Mouse (Mus musculus) spleen, adult 12 weeks (tissue): Measurements from ENCODE around the gene Ten1.

ENCODE experiments used
- DNase-seq: peaks from one replicate; pipeline ENCODE4 v3.0.0; 2022; ENCODE audit warnings: low spot score

Gene Ten1

GRCm38 (mm10) chr11:116196866-116197583, 1.6 kb upstream of the Ten1 start:
- DNase-seq = no peak

DNA sequence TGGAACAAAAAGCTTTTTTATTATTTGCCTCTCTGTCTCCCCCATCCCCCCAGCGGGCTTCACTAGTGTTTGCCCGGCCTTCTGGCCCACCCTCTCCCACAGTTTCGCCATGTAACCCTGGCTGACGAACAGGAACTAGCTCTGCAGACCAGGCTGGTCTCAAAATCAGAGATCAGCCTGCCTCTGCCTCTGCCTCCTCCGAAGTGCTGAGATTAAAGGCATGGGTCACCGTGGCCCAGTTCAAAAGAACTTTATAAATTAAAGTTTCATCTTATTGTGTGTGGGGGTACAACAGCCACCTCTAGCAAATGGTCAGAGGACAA, 1.1 kb upstream of the Ten1 start:
- DNase-seq = no peak

GRCm38 (mm10) chr11:116198132-116198531, 523 bp upstream of the Ten1 start:
- no peak for DNase-seq

GRCm38 (mm10) chr11:116201151-116201550, 2.5 kb downstream of the Ten1 start:
- DNase-seq = no peak

- DNase-seq = no peak
Measured at GRCm38 (mm10) chr11:116203150-116203549, 4.5 kb downstream of the Ten1 start.

DNA sequence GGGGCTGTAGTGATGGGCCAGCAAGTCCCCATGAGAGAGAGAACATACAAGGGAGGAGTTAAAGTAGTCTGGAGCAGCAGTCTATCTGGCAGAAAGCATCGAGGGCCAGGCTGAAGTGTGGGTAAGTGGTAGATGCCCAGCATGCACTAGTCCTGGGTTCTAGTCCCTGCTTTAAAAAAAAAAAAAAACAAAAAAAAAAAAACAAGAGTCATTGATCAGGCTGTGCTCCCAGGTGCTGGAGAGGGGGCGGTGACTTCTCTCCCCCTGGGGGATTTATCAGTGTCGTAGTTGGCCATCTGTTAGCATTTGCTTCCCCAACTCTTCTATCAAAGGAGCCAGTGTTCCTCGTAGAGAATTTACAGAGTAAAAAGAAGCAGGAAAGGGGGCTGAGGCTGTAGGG, 8.0 kb downstream of the Ten1 start:
- DNase-seq = no peak

- DNase-seq = no peak
Measured at GRCm38 (mm10) chr11:116208660-116209059, 10.0 kb downstream of the Ten1 start.

DNA sequence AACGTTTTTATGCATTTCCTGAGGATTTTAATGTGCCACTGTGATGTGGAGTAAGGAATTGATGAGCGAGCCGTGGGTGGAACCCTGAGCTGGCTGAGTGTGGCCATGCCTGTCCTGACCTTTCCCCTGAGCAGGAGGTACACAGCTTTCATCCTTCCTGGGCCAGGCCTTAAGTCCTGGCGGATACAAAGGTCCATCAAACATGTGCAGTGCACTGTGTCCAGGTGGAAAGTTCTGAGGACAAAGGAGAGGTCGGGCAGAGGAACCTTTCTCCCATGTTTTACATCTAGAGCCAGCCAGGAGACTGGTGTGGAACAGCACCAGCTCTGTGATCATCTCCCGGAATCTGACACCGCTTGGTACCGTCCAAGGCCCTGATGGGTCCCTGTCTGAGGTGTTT, 10.6 kb downstream of the Ten1 start:
- DNase-seq = no peak

DNA sequence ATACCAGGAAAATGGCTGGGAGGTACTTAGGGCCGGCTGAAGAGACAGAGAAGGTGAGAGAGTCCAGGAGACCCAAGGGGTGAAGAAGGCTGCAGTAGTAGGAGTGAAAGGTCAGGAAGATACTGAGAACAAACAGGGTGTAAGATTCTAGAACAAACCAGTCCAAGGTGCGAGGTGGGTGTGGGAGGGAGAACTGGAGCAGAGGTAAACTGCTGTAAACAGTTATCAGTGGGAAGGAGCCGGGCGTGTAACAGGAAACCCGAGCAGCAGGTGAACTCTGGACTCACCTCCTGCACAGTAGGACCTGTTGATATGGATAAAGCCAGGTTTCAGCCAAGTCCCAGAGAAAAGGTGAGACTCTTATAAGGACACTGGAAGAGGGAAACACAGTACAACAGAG, 12.0 kb downstream of the Ten1 start:
- DNase-seq = no peak

GRCm38 (mm10) chr11:116212847-116213246, 14.2 kb downstream of the Ten1 start:
- no peak for DNase-seq

GRCm38 (mm10) chr11:116213877-116214510, 15.3 kb downstream of the Ten1 start:
- DNase-seq = no peak

DNA sequence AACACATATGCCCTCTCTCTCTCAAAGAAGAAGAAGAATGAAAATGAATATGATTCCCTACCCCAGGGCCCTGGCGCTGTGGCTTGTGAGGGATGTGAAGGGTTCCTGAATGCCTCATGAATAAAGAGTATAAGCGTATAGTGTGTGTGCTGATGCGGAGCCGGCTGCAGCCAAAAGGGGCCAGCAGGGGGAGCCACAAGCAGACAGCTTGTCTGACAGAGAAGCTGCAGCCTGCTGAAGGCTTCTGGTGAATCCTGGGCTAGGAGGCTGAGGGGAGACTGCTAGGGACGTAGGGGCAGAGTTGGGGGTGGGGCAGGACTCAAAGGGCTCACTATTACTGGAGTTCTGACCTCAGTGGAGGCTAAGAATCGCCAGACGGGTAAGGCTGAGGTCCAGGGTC, 16.5 kb downstream of the Ten1 start:
- DNase-seq = no peak

DNA sequence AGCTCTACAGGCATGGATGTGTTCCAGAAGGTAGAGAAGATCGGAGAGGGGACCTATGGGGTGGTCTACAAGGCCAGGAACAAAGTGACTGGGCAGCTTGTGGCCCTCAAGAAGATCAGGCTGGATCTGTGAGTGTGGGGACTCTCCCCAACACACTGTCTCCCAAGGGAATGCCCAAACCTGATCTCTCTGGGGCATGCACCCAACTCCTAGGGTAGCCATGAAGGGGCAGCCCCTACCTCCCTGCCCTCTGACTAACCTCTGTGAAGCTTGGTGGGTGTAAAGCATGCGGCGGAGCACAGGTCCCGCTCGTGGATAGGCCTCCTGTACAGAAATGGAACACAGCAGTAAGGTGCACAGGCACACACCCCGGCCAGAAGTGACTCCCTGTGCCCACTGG, 17.3 kb downstream of the Ten1 start:
- no peak for DNase-seq

GRCm38 (mm10) chr11:116216549-116216948, 17.9 kb downstream of the Ten1 start:
- DNase-seq = no peak

DNA sequence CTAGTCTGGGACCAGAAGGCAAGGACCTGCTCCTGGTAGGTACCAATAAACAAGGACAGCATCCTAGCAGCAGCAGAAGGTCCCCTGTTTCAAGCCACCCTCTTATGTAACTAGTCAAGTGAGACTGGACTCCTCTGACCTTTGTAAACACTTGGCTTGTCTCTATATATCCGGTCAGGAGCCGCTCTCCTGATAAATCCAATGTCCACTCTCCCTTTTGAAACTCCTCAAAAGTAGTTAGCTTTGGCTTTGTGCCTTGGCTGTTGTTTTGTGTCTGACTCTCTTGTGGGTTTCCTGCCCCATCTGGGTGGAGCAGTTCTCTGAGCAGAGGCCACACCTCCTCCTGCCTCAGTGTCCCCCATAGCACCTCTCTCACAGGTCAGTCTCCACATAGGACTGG, 19.6 kb downstream of the Ten1 start:
- no peak for DNase-seq

DNA sequence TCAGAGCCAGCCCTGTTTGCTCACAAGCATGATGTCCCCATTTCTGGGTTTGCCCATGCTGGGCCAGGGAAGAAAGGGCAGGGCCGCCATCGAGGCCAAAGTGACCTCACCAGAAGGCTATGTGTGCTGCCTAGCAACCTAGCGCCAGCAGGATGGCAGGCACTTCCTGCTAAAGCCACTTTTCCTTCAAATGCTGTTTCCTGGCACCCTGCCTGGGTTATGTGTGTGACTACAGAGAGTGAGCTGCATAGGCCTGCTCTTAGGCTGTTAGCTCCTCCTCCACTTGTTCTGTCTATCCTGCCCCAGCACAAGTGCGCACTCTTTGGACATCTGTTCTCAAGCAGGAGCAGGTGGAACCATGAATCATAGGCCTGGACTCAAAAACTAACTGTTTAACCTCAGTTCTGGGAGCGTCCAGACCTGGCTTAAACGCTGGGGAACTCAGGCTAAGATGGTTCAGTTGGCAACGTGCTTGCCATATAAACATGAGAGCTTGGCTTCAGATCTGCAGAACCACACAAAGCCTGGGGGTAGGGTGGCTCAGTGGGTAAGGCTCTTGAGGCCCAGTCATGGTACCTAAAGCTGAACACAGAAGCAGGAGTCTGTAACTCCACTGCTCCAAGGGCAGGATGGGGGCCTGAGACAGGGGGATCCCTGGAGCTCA, 20.2 kb downstream of the Ten1 start:
- no peak for DNase-seq

- no peak for DNase-seq
Measured at GRCm38 (mm10) chr11:116219885-116220284, 21.2 kb downstream of the Ten1 start.

GRCm38 (mm10) chr11:116221931-116222739, 23.5 kb downstream of the Ten1 start:
- DNase-seq = no peak

DNA sequence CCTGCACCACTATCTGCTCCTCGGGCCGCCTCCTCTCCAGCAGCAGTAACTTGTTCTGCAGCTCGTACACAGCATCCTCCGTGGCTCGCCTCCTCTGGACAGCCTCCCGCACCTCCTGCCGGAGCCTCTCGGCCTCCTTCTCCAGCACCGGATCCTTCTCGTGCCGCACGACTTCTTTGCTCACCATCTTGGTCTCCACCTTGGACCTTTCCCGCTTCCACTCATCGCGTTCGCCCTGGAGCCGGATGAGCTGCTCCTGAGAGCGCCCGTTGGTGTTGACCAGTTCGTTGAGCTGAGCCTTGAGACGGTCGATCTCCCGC, 24.0 kb downstream of the Ten1 start:
- no peak for DNase-seq

DNA sequence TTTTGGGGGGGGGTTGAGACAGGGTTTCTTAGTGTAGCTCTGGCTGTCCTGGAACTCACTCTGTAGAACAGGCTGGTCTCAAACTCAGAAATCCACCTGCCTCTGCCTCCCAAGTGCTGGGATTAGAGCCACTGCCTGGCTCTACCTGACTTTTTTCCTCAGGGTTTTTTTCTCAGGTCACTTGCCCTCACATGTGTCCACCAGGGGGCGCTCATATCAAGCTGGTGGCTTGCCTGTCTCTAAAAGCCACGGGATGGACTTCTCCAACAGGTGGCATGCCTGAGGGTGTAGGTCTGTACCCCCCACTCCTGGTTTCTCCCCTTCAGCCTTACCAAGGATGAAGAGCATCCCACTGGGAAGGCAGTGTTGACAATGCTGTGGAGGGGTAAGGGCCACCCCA, 27.8 kb downstream of the Ten1 start:
- peak; percentile 72 for DNase-seq

GRCm38 (mm10) chr11:116228699-116229098, 30.0 kb downstream of the Ten1 start:
- DNase-seq = no peak

GRCm38 (mm10) chr11:116232427-116232826, 33.8 kb downstream of the Ten1 start:
- no peak for DNase-seq

GRCm38 (mm10) chr11:116234901-116235300, 36.2 kb downstream of the Ten1 start:
- DNase-seq = no peak
